Mouse (Mus musculus): ENCODE results near the gene Inpp4b. TPM values are rescaled to one million over a fixed set of nuclear protein-coding genes. Genes with fewer than 3 reads are reported as not detected.

The Inpp4b gene
- polyA plus RNA-seq, 1 experiment from 2014 or later: 5.5 TPM

GRCm38 (mm10) chr8:81779440-81779839, 437.1 kb downstream of the Inpp4b start:
- Histone ChIP-seq H3K4me1 (ENCODE audit: control insufficient read depth, insufficient read depth, low read length) (no peaks in the 10 kb centered on the region), H3K9me3 (replicated peaks; ENCODE audit: control insufficient read depth, low read length) (no peaks in the 10 kb centered on the region), H3K4me2 (ENCODE audit: low read depth, low read length) (no peak overlapping the region), H3K27ac (ENCODE audit: low read length) (no peak overlapping the region), H3K9ac (ENCODE audit: low read length) (no peak overlapping the region), H3K36me3 (ENCODE audit: control insufficient read depth, insufficient read depth, low read length) (no peaks in the 10 kb centered on the region), H3K4me3 (replicated peaks; ENCODE audit: low read length) (no peak overlapping the region), H3K27me3 (ENCODE audit: control insufficient read depth, insufficient read depth, low read length) (no peaks in the 10 kb centered on the region)
- ATAC-seq (ENCODE audit: insufficient read depth, low FRiP score): no peak
- 86% methylated on average over 5 of the region's 5 CpGs for WGBS

DNA sequence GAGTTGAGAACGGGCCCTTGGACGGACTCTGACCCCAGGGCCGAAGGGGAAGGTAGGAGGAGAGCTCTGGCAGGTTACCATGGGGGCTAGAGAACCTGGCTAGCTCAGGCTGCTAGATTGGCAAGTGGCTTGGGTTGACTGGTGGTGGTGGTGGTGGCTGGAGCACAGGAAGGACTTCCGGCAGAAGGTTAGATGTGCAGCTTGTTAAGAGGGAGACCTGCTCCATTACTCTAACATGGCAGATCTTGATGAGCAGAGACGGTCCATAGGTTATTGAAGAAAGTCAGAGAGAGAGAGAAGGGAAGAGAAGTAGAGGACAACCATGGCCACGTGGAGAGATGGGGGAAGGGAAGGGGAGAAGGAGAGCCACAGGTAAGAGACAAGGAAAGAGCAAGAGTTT, 437.8 kb downstream of the Inpp4b start:
- H3K27me3 ChIP-seq (ENCODE audit: control insufficient read depth, insufficient read depth, low read length): no peaks in the 10 kb centered on the region
- no peak overlapping the region for H3K4me2 ChIP-seq (ENCODE audit: low read depth, low read length)
- no peak overlapping the region for H3K27ac ChIP-seq (ENCODE audit: low read length)
- H3K4me1 ChIP-seq (ENCODE audit: control insufficient read depth, insufficient read depth, low read length): no peaks in the 10 kb centered on the region
- H3K9me3 ChIP-seq (replicated peaks; ENCODE audit: control insufficient read depth, low read length): no peaks in the 10 kb centered on the region
- WGBS: 91% methylated on average over 6 of the region's 6 CpGs
- no peak overlapping the region for H3K4me3 ChIP-seq (replicated peaks; ENCODE audit: low read length)
- no peaks in the 10 kb centered on the region for H3K36me3 ChIP-seq (ENCODE audit: control insufficient read depth, insufficient read depth, low read length)
- no peak overlapping the region for H3K9ac ChIP-seq (ENCODE audit: low read length)
- no peak for ATAC-seq (ENCODE audit: insufficient read depth, low FRiP score)

DNA sequence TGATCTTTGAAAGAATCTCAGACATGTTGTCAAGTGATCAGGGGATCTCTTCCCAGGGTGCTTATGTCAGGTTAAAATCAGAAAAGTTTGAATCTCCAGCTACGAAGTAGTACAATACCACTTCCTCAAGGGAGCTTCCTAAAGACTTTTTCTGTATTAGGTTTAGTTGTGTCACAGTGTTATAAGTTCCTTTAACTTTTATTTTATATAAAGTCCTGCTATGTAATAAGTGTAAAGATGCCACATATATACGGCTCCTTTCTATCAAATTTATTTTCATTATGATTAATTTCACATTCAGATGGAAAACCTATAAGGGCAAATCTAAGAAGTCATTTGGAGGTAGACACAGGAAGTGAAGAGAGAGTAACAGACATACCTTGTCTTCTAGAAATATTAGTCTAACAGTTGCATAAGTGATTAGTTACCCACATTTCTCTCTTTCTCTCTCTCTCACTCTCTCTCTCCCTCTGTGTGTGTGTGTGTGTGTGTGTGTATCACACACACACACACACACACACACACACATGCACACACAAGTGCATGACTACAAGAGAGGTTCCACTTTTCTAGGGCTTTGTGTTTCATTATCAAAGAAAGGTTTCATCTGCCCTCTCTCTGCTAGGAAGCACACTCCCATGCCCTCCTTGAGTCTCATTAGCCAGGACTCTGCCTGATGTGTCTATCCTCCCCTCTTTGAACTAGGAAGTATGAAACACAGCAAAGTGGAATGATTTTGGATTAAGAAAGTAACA, 438.7 kb downstream of the Inpp4b start:
- whole genome bisulfite sequencing: 92% methylated on average over 2 of the region's 2 CpGs
- Histone ChIP-seq H3K27ac (ENCODE audit: low read length) (no peak overlapping the region), H3K9me3 (replicated peaks; ENCODE audit: control insufficient read depth, low read length) (no peaks in the 10 kb centered on the region), H3K9ac (ENCODE audit: low read length) (no peak overlapping the region), H3K27me3 (ENCODE audit: control insufficient read depth, insufficient read depth, low read length) (no peaks in the 10 kb centered on the region), H3K4me3 (replicated peaks; ENCODE audit: low read length) (no peak overlapping the region), H3K36me3 (ENCODE audit: control insufficient read depth, insufficient read depth, low read length) (no peaks in the 10 kb centered on the region), H3K4me2 (ENCODE audit: low read depth, low read length) (no peak overlapping the region), H3K4me1 (ENCODE audit: control insufficient read depth, insufficient read depth, low read length) (no peaks in the 10 kb centered on the region)
- ATAC-seq (ENCODE audit: insufficient read depth, low FRiP score): no peak

GRCm38 (mm10) chr8:81782781-81783180, 440.4 kb downstream of the Inpp4b start:
- Histone ChIP-seq H3K4me1 (ENCODE audit: control insufficient read depth, insufficient read depth, low read length) (no peaks in the 10 kb centered on the region), H3K27me3 (ENCODE audit: control insufficient read depth, insufficient read depth, low read length) (no peaks in the 10 kb centered on the region), H3K4me3 (replicated peaks; ENCODE audit: low read length) (no peak overlapping the region), H3K4me2 (ENCODE audit: low read depth, low read length) (no peak overlapping the region), H3K27ac (ENCODE audit: low read length) (no peak overlapping the region), H3K9ac (ENCODE audit: low read length) (no peak overlapping the region), H3K9me3 (replicated peaks; ENCODE audit: control insufficient read depth, low read length) (no peaks in the 10 kb centered on the region), H3K36me3 (ENCODE audit: control insufficient read depth, insufficient read depth, low read length) (no peaks in the 10 kb centered on the region)
- 85% methylated on average over 4 of the region's 4 CpGs for WGBS
- ATAC-seq (ENCODE audit: insufficient read depth, low FRiP score): no peak

- Histone ChIP-seq H3K4me1 (ENCODE audit: control insufficient read depth, insufficient read depth, low read length) (no peaks in the 10 kb centered on the region), H3K4me2 (ENCODE audit: low read depth, low read length) (no peak overlapping the region), H3K9ac (ENCODE audit: low read length) (no peak overlapping the region), H3K9me3 (replicated peaks; ENCODE audit: control insufficient read depth, low read length) (no peaks in the 10 kb centered on the region), H3K36me3 (ENCODE audit: control insufficient read depth, insufficient read depth, low read length) (no peaks in the 10 kb centered on the region), H3K27me3 (ENCODE audit: control insufficient read depth, insufficient read depth, low read length) (no peaks in the 10 kb centered on the region), H3K27ac (ENCODE audit: low read length) (no peak overlapping the region), H3K4me3 (replicated peaks; ENCODE audit: low read length) (no peak overlapping the region)
- WGBS: 83% methylated on average over 3 of the region's 3 CpGs
- no peak for ATAC-seq (ENCODE audit: insufficient read depth, low FRiP score)
Observed at GRCm38 (mm10) chr8:81784775-81785174, 442.4 kb downstream of the Inpp4b start.

GRCm38 (mm10) chr8:81788498-81788897, 446.1 kb downstream of the Inpp4b start:
- H3K9me3 ChIP-seq (replicated peaks; ENCODE audit: control insufficient read depth, low read length): no peaks in the 10 kb centered on the region
- H3K36me3 ChIP-seq (ENCODE audit: control insufficient read depth, insufficient read depth, low read length): no peaks in the 10 kb centered on the region
- 64% methylated on average over 2 of the region's 2 CpGs for WGBS

DNA sequence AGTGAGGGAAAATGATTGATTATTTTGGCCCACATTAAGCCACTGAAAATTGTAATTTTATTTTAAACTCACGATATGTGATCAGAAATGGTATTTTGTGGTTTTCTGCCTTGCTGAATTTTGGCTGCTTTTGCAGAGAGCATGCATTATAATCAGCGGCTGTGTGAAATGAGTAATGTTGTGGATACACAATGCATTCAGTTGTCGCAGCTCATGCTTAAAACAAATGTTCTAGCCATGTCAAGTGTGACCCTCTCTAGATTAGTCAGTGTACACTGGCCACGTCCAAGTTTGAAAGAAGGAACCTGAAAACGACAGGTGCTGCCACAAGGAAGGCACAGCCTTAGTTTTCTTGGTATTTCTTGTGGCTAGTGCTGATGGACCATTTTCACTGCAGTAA, 450.3 kb downstream of the Inpp4b start:
- Histone ChIP-seq H3K27ac (ENCODE audit: low read length) (no peak overlapping the region), H3K4me2 (ENCODE audit: low read depth, low read length) (no peak overlapping the region), H3K4me3 (replicated peaks; ENCODE audit: low read length) (no peak overlapping the region), H3K36me3 (ENCODE audit: control insufficient read depth, insufficient read depth, low read length) (no peaks in the 10 kb centered on the region), H3K27me3 (ENCODE audit: control insufficient read depth, insufficient read depth, low read length) (no peaks in the 10 kb centered on the region), H3K9me3 (replicated peaks; ENCODE audit: control insufficient read depth, low read length) (no peaks in the 10 kb centered on the region), H3K4me1 (ENCODE audit: control insufficient read depth, insufficient read depth, low read length) (no peaks in the 10 kb centered on the region), H3K9ac (ENCODE audit: low read length) (no peak overlapping the region)
- ATAC-seq (ENCODE audit: insufficient read depth, low FRiP score): no peak
- 43% methylated on average over 5 of the region's 5 CpGs for WGBS

More at GRCm38 (mm10) chr8:81788498-81788897, 446.1 kb downstream of the Inpp4b start:
- no peak for ATAC-seq (ENCODE audit: insufficient read depth, low FRiP score)
- no peak overlapping the region for H3K27ac ChIP-seq (ENCODE audit: low read length)
- no peak overlapping the region for H3K4me3 ChIP-seq (replicated peaks; ENCODE audit: low read length)
- H3K27me3 ChIP-seq (ENCODE audit: control insufficient read depth, insufficient read depth, low read length): no peaks in the 10 kb centered on the region
- H3K4me1 ChIP-seq (ENCODE audit: control insufficient read depth, insufficient read depth, low read length): no peaks in the 10 kb centered on the region
- H3K4me2 ChIP-seq (ENCODE audit: low read depth, low read length): no peak overlapping the region
- no peak overlapping the region for H3K9ac ChIP-seq (ENCODE audit: low read length)

- no peak overlapping the region for H3K4me3 ChIP-seq (replicated peaks; ENCODE audit: low read length)
- H3K27me3 ChIP-seq (ENCODE audit: control insufficient read depth, insufficient read depth, low read length): no peaks in the 10 kb centered on the region
- H3K4me2 ChIP-seq (ENCODE audit: low read depth, low read length): no peak overlapping the region
- no peaks in the 10 kb centered on the region for H3K9me3 ChIP-seq (replicated peaks; ENCODE audit: control insufficient read depth, low read length)
- ATAC-seq (ENCODE audit: insufficient read depth, low FRiP score): no peak
- H3K9ac ChIP-seq (ENCODE audit: low read length): no peak overlapping the region
- 42% methylated on average over 1 of the region's 1 CpGs for WGBS
- H3K4me1 ChIP-seq (ENCODE audit: control insufficient read depth, insufficient read depth, low read length): no peaks in the 10 kb centered on the region
- no peak overlapping the region for H3K27ac ChIP-seq (ENCODE audit: low read length)
- no peaks in the 10 kb centered on the region for H3K36me3 ChIP-seq (ENCODE audit: control insufficient read depth, insufficient read depth, low read length)
Observed at GRCm38 (mm10) chr8:81798501-81798900, 456.1 kb downstream of the Inpp4b start.

DNA sequence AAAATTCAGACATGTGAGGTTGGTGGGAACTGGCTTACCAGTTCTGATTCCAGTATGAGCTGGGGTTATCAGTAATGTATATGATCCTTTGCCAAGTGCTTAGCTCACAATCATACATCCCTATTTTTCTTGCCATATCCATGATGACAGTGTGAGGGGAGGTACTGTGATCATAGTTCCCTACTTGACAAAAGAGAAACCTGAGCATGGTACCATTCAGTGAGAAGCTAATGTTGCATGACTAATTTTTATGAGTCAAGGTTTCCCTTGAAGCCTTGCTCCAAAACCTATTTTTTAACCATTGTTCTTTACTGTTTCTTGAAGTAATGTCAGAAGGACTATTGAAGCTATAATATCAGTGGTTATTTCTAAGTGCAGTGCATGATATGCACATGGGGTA, 458.4 kb downstream of the Inpp4b start:
- no peak overlapping the region for H3K27ac ChIP-seq (ENCODE audit: low read length)
- H3K4me1 ChIP-seq (ENCODE audit: control insufficient read depth, insufficient read depth, low read length): no peaks in the 10 kb centered on the region
- no peak for ATAC-seq (ENCODE audit: insufficient read depth, low FRiP score)
- H3K36me3 ChIP-seq (ENCODE audit: control insufficient read depth, insufficient read depth, low read length): no peaks in the 10 kb centered on the region
- no peak overlapping the region for H3K9ac ChIP-seq (ENCODE audit: low read length)
- H3K9me3 ChIP-seq (replicated peaks; ENCODE audit: control insufficient read depth, low read length): no peaks in the 10 kb centered on the region
- no peaks in the 10 kb centered on the region for H3K27me3 ChIP-seq (ENCODE audit: control insufficient read depth, insufficient read depth, low read length)
- no peak overlapping the region for H3K4me3 ChIP-seq (replicated peaks; ENCODE audit: low read length)
- H3K4me2 ChIP-seq (ENCODE audit: low read depth, low read length): no peak overlapping the region
